Mouse (Mus musculus) heart, adult 2 months (tissue): ENCODE results near the gene Slc37a2. TPM values are rescaled to one million over a fixed set of nuclear protein-coding genes. Genes with fewer than 3 reads are reported as not detected.

Experiments
- DNase-seq, 2 experiments: peaks; one replicate each; pipeline ENCODE4 v3.0.0; 2021
- H3K27ac ChIP-seq: fragments of 200-600 bp; 2 replicates; pipeline ENCODE4 v1.8.1; 2022
- H3K27me3 ChIP-seq: fragments of 200-500 bp; 2 replicates; pipeline ENCODE4 v1.6.1; 2012; ENCODE audit warnings: mild to moderate bottlenecking, low read length, inconsistent platforms, mixed read lengths; ENCODE audit not compliant: control insufficient read depth, insufficient read depth
- H3K36me3 ChIP-seq: fragments of 200-500 bp; 2 replicates; pipeline ENCODE4 v1.6.1; 2012; ENCODE audit warnings: low read length, inconsistent platforms; ENCODE audit not compliant: control insufficient read depth, insufficient read depth
- H3K4me1 ChIP-seq: fragments of 200-500 bp; 2 replicates; pipeline ENCODE4 v1.6.1; 2011; ENCODE audit warnings: low read length; ENCODE audit not compliant: control insufficient read depth, insufficient read depth
- H3K4me3 ChIP-seq: fragments of 200-600 bp; 2 replicates; pipeline ENCODE4 v1.8.1; 2022
- H3K79me2 ChIP-seq: fragments of 200-500 bp; replicated peaks from 2 replicates; pipeline ENCODE4 v1.6.1; 2012; ENCODE audit warnings: mild to moderate bottlenecking, inconsistent platforms, low read length, moderate library complexity, mixed read lengths; ENCODE audit not compliant: control insufficient read depth, insufficient read depth
- H3K9ac ChIP-seq: fragments of 200-500 bp; 2 replicates; pipeline ENCODE4 v1.6.1; 2012; ENCODE audit warnings: low read depth, mild to moderate bottlenecking, control low read depth, inconsistent platforms, low read length, mixed read lengths
- CTCF ChIP-seq: fragments of 200-600 bp; IDR thresholded peaks from 2 replicates; pipeline ENCODE4 v1.8.1; 2022; ENCODE audit warnings: antibody characterized with exemption, mild to moderate bottlenecking, moderate library complexity
- EP300 ChIP-seq: fragments of 200-500 bp; IDR thresholded peaks from 2 replicates; pipeline ENCODE4 v1.6.1; 2011; ENCODE audit warnings: low read depth, low read length, control low read depth; ENCODE audit not compliant: insufficient read depth
- POLR2A ChIP-seq: fragments of 200-500 bp; IDR thresholded peaks from 2 replicates; pipeline ENCODE4 v1.6.1; 2011; ENCODE audit warnings: mild to moderate bottlenecking, low read depth, low read length, control low read depth; ENCODE audit not compliant: insufficient read depth
- WGBS: fragments of 180-500 bp; shearing (Covaris S2); methylation state at CpG from one replicate; pipeline ENCODE4 v1.1.7; 2018; 5-methylcytosine and 5-hydroxymethylcytosine counted together
- intact Hi-C: fragments of 180-260 bp; cut with DNase I; formaldehyde crosslinking; loops from one replicate; pipeline ENCODE4 v1.15.1; 2025
- polyA plus RNA-seq: library from polyadenylated mRNA; depleted of rRNA; stranded (reverse); fragments of >200 nt; gene quantifications from 2 replicates; pipeline ENCODE4 v1.2.3, GENCODE M21; 2012
- total RNA-seq, 2 experiments: library from RNA; stranded (reverse); gene quantifications; 2 replicates each; pipeline ENCODE4 v1.2.3; 2021

Gene Slc37a2
- total and polyA plus RNA-seq, 3 experiments = 2.9 to 4.1 (median 4.1) TPM

DNA sequence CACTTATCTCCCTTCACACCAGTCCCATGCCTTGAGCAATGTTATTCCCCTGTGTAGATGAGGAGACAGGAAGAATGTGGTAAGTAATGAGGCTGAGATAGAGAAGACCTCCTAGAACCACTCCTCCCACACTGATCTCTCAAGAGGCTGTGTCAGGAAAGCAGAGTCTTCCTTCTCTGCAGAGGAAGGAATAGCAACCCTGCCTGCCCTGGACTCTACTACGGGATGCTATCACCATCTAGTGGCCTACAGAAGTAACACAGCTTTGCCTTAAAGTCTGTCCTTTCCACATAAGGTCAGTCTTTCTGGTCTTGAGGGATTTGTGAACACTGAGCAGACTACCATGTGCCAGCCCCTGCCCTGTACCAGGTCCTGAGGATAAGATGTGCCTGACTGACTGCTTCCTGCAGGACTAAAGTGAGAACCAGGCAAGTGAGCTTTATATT lies 25.6 kb downstream of the Slc37a2 start:
- H3K79me2 ChIP-seq = no peaks in the 10 kb centered on the region
- H3K4me1 ChIP-seq = peaks cover 1% of the 10 kb centered on the region; the same call in 1 of the 2 replicates
- no peak overlapping the region for H3K4me3 ChIP-seq

GRCm38 (mm10) chr9:37225581-37225980 lies 30.0 kb downstream of the Slc37a2 start:
- intact Hi-C loops = no loop called here
- WGBS = 82% methylated on average over 1 of the region's 1 CpGs

More for the DNA sequence above, 25.6 kb downstream of the Slc37a2 start:
- H3K27me3 ChIP-seq = no peaks in the 10 kb centered on the region
- H3K9ac ChIP-seq = no peak overlapping the region
- peak; percentile 99 for TF ChIP-seq CTCF
- no peak for TF ChIP-seq POLR2A
- TF ChIP-seq EP300 = peak; percentile 86
- peak; percentile 47 to 56 for DNase-seq
- H3K36me3 ChIP-seq = no peaks in the 10 kb centered on the region
- 0% methylated on average over 1 of the region's 1 CpGs for WGBS
- no peak overlapping the region for H3K27ac ChIP-seq
- intact Hi-C loops = loop anchor here (1.0 to 2.0 kb wide), 4 partner anchors 53 to 335 kb away; no protein-coding TSS in a partner anchor

GRCm38 (mm10) chr9:37220755-37221154 lies 34.8 kb downstream of the Slc37a2 start:
- H3K36me3 ChIP-seq = no peaks in the 10 kb centered on the region
- TF ChIP-seq CTCF (no peak), POLR2A (no peak), EP300 (no peak)
- no peaks in the 10 kb centered on the region for H3K27me3 ChIP-seq
- H3K79me2 ChIP-seq = no peaks in the 10 kb centered on the region
- WGBS = 89% methylated on average over 8 of the region's 8 CpGs
- H3K4me1 ChIP-seq = no peaks in the 10 kb centered on the region
- intact Hi-C loops = no loop called here
- DNase-seq = no peak
- H3K9ac ChIP-seq = no peak overlapping the region
- H3K4me3 ChIP-seq = no peak overlapping the region
- no peak overlapping the region for H3K27ac ChIP-seq

More at GRCm38 (mm10) chr9:37225581-37225980, 30.0 kb downstream of the Slc37a2 start:
- H3K9ac ChIP-seq = no peak overlapping the region
- no peaks in the 10 kb centered on the region for H3K36me3 ChIP-seq
- H3K79me2 ChIP-seq = no peaks in the 10 kb centered on the region
- no peak overlapping the region for H3K27ac ChIP-seq
- TF ChIP-seq POLR2A = no peak
- TF ChIP-seq CTCF = no peak
- TF ChIP-seq EP300 = no peak
- no peak overlapping the region for H3K4me3 ChIP-seq
- no peaks in the 10 kb centered on the region for H3K27me3 ChIP-seq
- peaks cover 1% of the 10 kb centered on the region; the same call in 1 of the 2 replicates for H3K4me1 ChIP-seq
- DNase-seq = no peak

- intact Hi-C loops = no loop called here
- H3K79me2 ChIP-seq = peaks cover 1% of the 10 kb centered on the region; the same call in 1 of the 2 replicates
- H3K4me3 ChIP-seq = no peak overlapping the region
- H3K27me3 ChIP-seq = no peaks in the 10 kb centered on the region
- H3K27ac ChIP-seq = no peak overlapping the region
- 88% methylated on average over 9 of the region's 9 CpGs for WGBS
- DNase-seq = no peak
- TF ChIP-seq EP300 (no peak), CTCF (no peak)
- no peak overlapping the region for H3K9ac ChIP-seq
- no peaks in the 10 kb centered on the region for H3K36me3 ChIP-seq
- H3K4me1 ChIP-seq = no peaks in the 10 kb centered on the region
These were observed 41.0 kb downstream of the Slc37a2 start for GRCm38 (mm10) chr9:37214327-37215060.

- Histone ChIP-seq H3K27me3 (no peaks in the 10 kb centered on the region), H3K27ac (no peak overlapping the region), H3K4me3 (no peak overlapping the region), H3K9ac (no peak overlapping the region), H3K4me1 (no peaks in the 10 kb centered on the region; the same call in 1 of the 2 replicates), H3K36me3 (no peaks in the 10 kb centered on the region), H3K79me2 (peaks cover 1% of the 10 kb centered on the region; the same call in 1 of the 2 replicates)
- 77% methylated on average over 13 of the region's 13 CpGs for WGBS
- no peak for DNase-seq
- intact Hi-C loops = no loop called here
- no peak for TF ChIP-seq EP300
- no peak for TF ChIP-seq CTCF
- no peak for TF ChIP-seq POLR2A
These were observed 42.3 kb downstream of the Slc37a2 start for GRCm38 (mm10) chr9:37213060-37213738.
